Comparison of ENCODE assay signal across 7 mouse cellular contexts in the genomic region with DNA sequence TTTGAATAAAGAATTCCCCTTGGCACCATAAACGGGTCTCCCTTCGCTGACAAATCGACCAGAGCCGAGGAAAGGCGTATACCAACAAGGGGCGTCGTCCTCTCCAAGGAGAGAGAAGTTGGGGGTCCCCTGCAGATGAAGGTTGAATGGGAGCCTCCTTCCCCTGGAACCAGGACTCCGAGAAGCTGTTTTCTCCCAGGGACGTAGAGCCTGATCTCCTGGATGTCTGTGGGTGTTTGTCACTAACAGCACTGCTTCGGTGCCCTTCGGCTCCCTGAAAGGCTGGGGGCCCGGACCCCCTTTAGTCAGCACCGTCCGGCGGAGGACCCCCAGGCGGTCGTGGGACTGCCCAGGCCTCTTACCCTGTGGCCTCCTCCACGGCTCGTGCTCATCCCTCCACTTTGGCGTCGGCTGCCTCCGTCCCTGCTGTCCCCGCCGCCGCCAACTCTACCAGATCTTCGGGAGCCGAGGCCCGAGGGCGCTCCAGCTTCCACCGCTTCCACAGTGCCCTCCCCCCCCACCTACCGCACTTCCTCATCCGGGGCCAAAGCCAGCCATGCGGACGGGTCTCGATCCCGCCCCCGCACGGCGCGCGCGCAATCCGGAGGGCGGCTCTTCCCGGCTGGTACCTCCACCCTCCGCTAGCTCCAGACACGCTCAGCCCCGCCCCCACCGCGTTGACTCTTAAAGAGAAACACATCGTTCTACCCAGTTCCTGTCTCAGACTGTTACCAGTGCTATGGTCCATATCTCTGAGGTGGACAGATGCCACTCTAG. TPM values are rescaled to one million over a fixed set of nuclear protein-coding genes. Genes with fewer than 3 reads are reported as not detected.
DNase-seq lines count a peak whose midpoint lies in the region; ATAC-seq lines count a peak whose summit lies in the region.

Gene Prr14l, minus strand, starts transcription at position 526 of the 777 bp plus-strand sequence.

- under 1% methylated on average over 50 of the region's 51 CpGs for WGBS in embryonic facial prominence, embryonic 12.5 days
- under 1% methylated on average over 46 of the region's 51 CpGs for WGBS in limb, embryonic 11.5 days
- WGBS in midbrain, embryonic 14.5 days = under 1% methylated on average over 51 of the region's 51 CpGs

- peak within 1 kb of the TSS; percentile 58 for H3K4me2 ChIP-seq in embryonic facial prominence, embryonic 12.5 days (replicated peaks)
- peak within 1 kb of the TSS; percentile 48 for H3K4me2 ChIP-seq in limb, embryonic 11.5 days (ENCODE audit: low read depth, severe bottlenecking)
- peak within 1 kb of the TSS; percentile 80 for H3K4me2 ChIP-seq in midbrain, embryonic 14.5 days (ENCODE audit: low read length)

- no peaks in the 10 kb centered on the region for H3K27me3 ChIP-seq in embryonic facial prominence, embryonic 12.5 days
- no peaks in the 10 kb centered on the region for H3K27me3 ChIP-seq in limb, embryonic 11.5 days (ENCODE audit: control insufficient read depth, insufficient read depth, low read length)
- no peaks in the 10 kb centered on the region for H3K27me3 ChIP-seq in midbrain, embryonic 14.5 days (ENCODE audit: control insufficient read depth, insufficient read depth, low read length)

- H3K27ac ChIP-seq in embryonic facial prominence, embryonic 12.5 days = peak within 1 kb of the TSS; percentile 84
- H3K27ac ChIP-seq in limb, embryonic 11.5 days (replicated peaks; ENCODE audit: low read depth, low read length) = peak within 1 kb of the TSS; percentile 37; the same call in 1 of the 2 replicates
- peak within 1 kb of the TSS; percentile 68 for H3K27ac ChIP-seq in midbrain, embryonic 14.5 days (replicated peaks; ENCODE audit: low read depth, low read length)

- H3K36me3 ChIP-seq in embryonic facial prominence, embryonic 12.5 days = peaks cover 6% of the 10 kb centered on the region; the same call in 1 of the 2 replicates
- H3K36me3 ChIP-seq in limb, embryonic 11.5 days (ENCODE audit: control insufficient read depth, insufficient read depth, low read length) = no peaks in the 10 kb centered on the region
- peaks cover 7% of the 10 kb centered on the region; the same call in 1 of the 2 replicates for H3K36me3 ChIP-seq in midbrain, embryonic 14.5 days (ENCODE audit: control insufficient read depth, insufficient read depth, low read length)

- peak; percentile 99 for DNase-seq in adrenal gland, postnatal 25 days
- peak; percentile 100 for DNase-seq in heart, adult 11 months
- DNase-seq in kidney, adult 18-20 months = peak; percentile 99
- peak; percentile 99 for DNase-seq in limb, embryonic 11.5 days (ENCODE audit: low spot score)
- peak; percentile 99 for DNase-seq in midbrain, embryonic 14.5 days
- peak; percentile 98 to 100 for DNase-seq in spleen, adult 18-20 months

- peaks cover 14% of the 10 kb centered on the region for H3K4me1 ChIP-seq in embryonic facial prominence, embryonic 12.5 days
- peaks cover 3% of the 10 kb centered on the region; the same call in 1 of the 2 replicates for H3K4me1 ChIP-seq in limb, embryonic 11.5 days (ENCODE audit: control insufficient read depth, insufficient read depth, low read length)
- H3K4me1 ChIP-seq in midbrain, embryonic 14.5 days (ENCODE audit: control insufficient read depth, insufficient read depth, low read length) = peaks cover 22% of the 10 kb centered on the region

- peak within 1 kb of the TSS; percentile 95 for H3K9ac ChIP-seq in embryonic facial prominence, embryonic 12.5 days
- H3K9ac ChIP-seq in limb, embryonic 11.5 days (ENCODE audit: low read length) = peak within 1 kb of the TSS; percentile 73
- peak within 1 kb of the TSS; percentile 88 for H3K9ac ChIP-seq in midbrain, embryonic 14.5 days (replicated peaks; ENCODE audit: low read length)

- no peaks in the 10 kb centered on the region for H3K9me3 ChIP-seq in embryonic facial prominence, embryonic 12.5 days
- no peaks in the 10 kb centered on the region for H3K9me3 ChIP-seq in limb, embryonic 11.5 days (ENCODE audit: control insufficient read depth, low read length)
- no peaks in the 10 kb centered on the region for H3K9me3 ChIP-seq in midbrain, embryonic 14.5 days (ENCODE audit: control insufficient read depth, low read length)

- peak; percentile 95 for ATAC-seq in embryonic facial prominence, embryonic 12.5 days (ENCODE audit: insufficient number of reproducible peaks, insufficient read depth, low FRiP score, low TSS enrichment)
- ATAC-seq in limb, embryonic 11.5 days (ENCODE audit: insufficient number of reproducible peaks, low FRiP score, low TSS enrichment, low read depth) = peak; percentile 95
- peak; percentile 97 for ATAC-seq in midbrain, embryonic 14.5 days (ENCODE audit: low FRiP score, low TSS enrichment)

- peak within 1 kb of the TSS; percentile 81 for H3K4me3 ChIP-seq in embryonic facial prominence, embryonic 12.5 days
- H3K4me3 ChIP-seq in limb, embryonic 11.5 days (ENCODE audit: low read depth, low read length) = peak within 1 kb of the TSS; percentile 67
- H3K4me3 ChIP-seq in midbrain, embryonic 14.5 days (replicated peaks; ENCODE audit: low read depth, low read length) = peak within 1 kb of the TSS; percentile 69

RNA-seq across cellular contexts. Expression of gene Prr14l, which starts in this region (rescaled TPM):
- total RNA-seq in adrenal gland, postnatal 25 days (2021) = 36.3 and 44.4 TPM in 2 replicates
- polyA plus RNA-seq in embryonic facial prominence, embryonic 12.5 days (2016; fragmentation: Nextera tagmentation; extraction: Ambion mirVana) = 14.1 and 16.2 TPM in 2 replicates
- polyA plus RNA-seq in limb, embryonic 11.5 days (2014; fragmentation: Nextera tagmentation; extraction: Ambion mirVana) = 11.8 and 13.8 TPM in 2 replicates
- polyA plus RNA-seq in midbrain, embryonic 14.5 days (2014; fragmentation: Nextera tagmentation; extraction: Ambion mirVana) = 13.5 and 15.8 TPM in 2 replicates

Comparison
In these comparisons a context has a peak if more than half of its experiments do, and no peak if none do; other contexts are left out.
1. Peak in every context shown above with its lines: DNase-seq, ATAC-seq, H3K4me3 ChIP-seq and H3K27ac ChIP-seq.